Mouse (Mus musculus): ENCODE measurements at regions not wholly inside any gene's neighbourhood (a gene's known extent, or its start where the extent isn't known, plus 50 kb on each side); places are given as distances from the start of the nearest gene placed in this dataset.

DNA sequence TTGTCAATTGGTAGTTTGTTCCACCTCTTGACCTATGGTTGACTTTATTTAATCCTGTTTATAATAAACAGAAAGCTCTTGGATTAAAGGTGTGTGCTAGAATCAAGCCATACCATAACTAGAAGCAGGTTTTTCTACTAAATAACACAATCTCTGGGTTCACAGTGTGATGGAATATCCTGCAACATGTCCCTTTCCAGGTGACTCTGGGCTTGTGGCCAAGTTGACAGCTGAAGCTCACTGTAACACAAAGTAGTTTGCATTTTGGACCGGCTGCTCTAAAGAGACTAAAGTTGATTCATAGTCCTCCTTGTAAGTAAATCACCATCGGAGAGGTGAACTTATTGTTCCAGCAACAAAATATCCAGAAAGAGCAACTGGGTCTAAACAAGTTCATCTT is 149.3 kb upstream of the Kctd3 start:
- H3K27ac ChIP-seq (ENCODE audit: low read depth, low read length), result no peak overlapping the region
- no peaks in the 10 kb centered on the region for H3K4me1 ChIP-seq (replicated peaks; ENCODE audit: control insufficient read depth, insufficient read depth, low read length)
- no peaks in the 10 kb centered on the region for H3K27me3 ChIP-seq (replicated peaks; ENCODE audit: control insufficient read depth, insufficient read depth, low read length)
- H3K9me3 ChIP-seq (ENCODE audit: control insufficient read depth), result no peaks in the 10 kb centered on the region
- no peak overlapping the region for H3K4me2 ChIP-seq (replicated peaks; ENCODE audit: low read depth)
- H3K4me3 ChIP-seq (ENCODE audit: low read depth, low read length), result no peak overlapping the region
- H3K9ac ChIP-seq (ENCODE audit: low read depth, low read length), result no peak overlapping the region
- TF ChIP-seq CTCF (IDR thresholded peaks at IDR 0.05; ENCODE audit: low read depth), result no peak
- ATAC-seq, result no peak
- 62% methylated on average over 2 of the region's 2 CpGs for WGBS
- H3K36me3 ChIP-seq (ENCODE audit: control insufficient read depth, insufficient read depth), result no peaks in the 10 kb centered on the region

- Histone ChIP-seq H3K4me3 (ENCODE audit: low read depth, low read length) (no peak overlapping the region), H3K4me2 (replicated peaks; ENCODE audit: low read depth) (no peak overlapping the region), H3K27ac (ENCODE audit: low read depth, low read length) (no peak overlapping the region), H3K27me3 (replicated peaks; ENCODE audit: control insufficient read depth, insufficient read depth, low read length) (no peaks in the 10 kb centered on the region), H3K9me3 (ENCODE audit: control insufficient read depth) (no peaks in the 10 kb centered on the region), H3K9ac (ENCODE audit: low read depth, low read length) (no peak overlapping the region), H3K4me1 (replicated peaks; ENCODE audit: control insufficient read depth, insufficient read depth, low read length) (no peaks in the 10 kb centered on the region), H3K36me3 (ENCODE audit: control insufficient read depth, insufficient read depth) (no peaks in the 10 kb centered on the region)
- ATAC-seq, result no peak
- TF ChIP-seq CTCF (IDR thresholded peaks at IDR 0.05; ENCODE audit: low read depth), result no peak
- WGBS, result 88% methylated on average over 2 of the region's 2 CpGs
Observed at GRCm38 (mm10) chr1:189154376-189154775, 146.7 kb upstream of the Kctd3 start.

- Histone ChIP-seq H3K36me3 (ENCODE audit: control insufficient read depth, insufficient read depth) (no peaks in the 10 kb centered on the region), H3K27ac (ENCODE audit: low read depth, low read length) (no peak overlapping the region), H3K4me2 (replicated peaks; ENCODE audit: low read depth) (no peak overlapping the region), H3K9ac (ENCODE audit: low read depth, low read length) (no peak overlapping the region), H3K4me1 (replicated peaks; ENCODE audit: control insufficient read depth, insufficient read depth, low read length) (no peaks in the 10 kb centered on the region), H3K9me3 (ENCODE audit: control insufficient read depth) (no peaks in the 10 kb centered on the region), H3K4me3 (ENCODE audit: low read depth, low read length) (no peak overlapping the region), H3K27me3 (replicated peaks; ENCODE audit: control insufficient read depth, insufficient read depth, low read length) (no peaks in the 10 kb centered on the region)
- no peak for ATAC-seq
- WGBS, result 78% methylated on average over 10 of the region's 10 CpGs
- no peak for TF ChIP-seq CTCF (IDR thresholded peaks at IDR 0.05; ENCODE audit: low read depth)
Observed at GRCm38 (mm10) chr1:189153150-189153549, 145.5 kb upstream of the Kctd3 start.

- no peak overlapping the region for H3K27ac ChIP-seq (ENCODE audit: low read depth, low read length)
- TF ChIP-seq CTCF (IDR thresholded peaks at IDR 0.05; ENCODE audit: low read depth), result no peak
- H3K9ac ChIP-seq (ENCODE audit: low read depth, low read length), result no peak overlapping the region
- no peaks in the 10 kb centered on the region for H3K9me3 ChIP-seq (ENCODE audit: control insufficient read depth)
- 81% methylated on average over 9 of the region's 9 CpGs for WGBS
- H3K27me3 ChIP-seq (replicated peaks; ENCODE audit: control insufficient read depth, insufficient read depth, low read length), result no peaks in the 10 kb centered on the region
- H3K4me2 ChIP-seq (replicated peaks; ENCODE audit: low read depth), result no peak overlapping the region
- no peak overlapping the region for H3K4me3 ChIP-seq (ENCODE audit: low read depth, low read length)
- no peaks in the 10 kb centered on the region for H3K36me3 ChIP-seq (ENCODE audit: control insufficient read depth, insufficient read depth)
- no peaks in the 10 kb centered on the region for H3K4me1 ChIP-seq (replicated peaks; ENCODE audit: control insufficient read depth, insufficient read depth, low read length)
- ATAC-seq, result no peak
Observed at GRCm38 (mm10) chr1:189142982-189143451, 135.4 kb upstream of the Kctd3 start.

DNA sequence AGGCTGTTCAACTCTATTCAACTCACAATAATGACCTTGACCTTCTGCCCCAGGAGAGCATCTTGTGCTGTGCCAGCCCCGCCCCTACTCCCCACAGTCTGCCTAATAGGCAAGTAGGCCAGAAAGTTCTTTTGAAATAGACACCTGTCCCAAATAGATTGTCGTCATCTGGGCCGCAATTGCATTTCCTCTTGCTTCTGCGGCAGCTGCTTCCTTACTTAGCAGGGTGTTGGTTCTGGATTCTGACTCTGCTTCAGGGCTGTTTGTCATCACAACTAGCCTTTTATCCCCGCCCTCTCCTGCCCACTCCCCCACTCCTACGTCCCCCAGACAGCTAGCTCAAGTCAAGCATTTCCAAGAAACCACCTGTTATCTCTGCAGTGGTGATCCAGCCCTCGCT is 134.9 kb upstream of the Kctd3 start:
- Histone ChIP-seq H3K27me3 (replicated peaks; ENCODE audit: control insufficient read depth, insufficient read depth, low read length) (no peaks in the 10 kb centered on the region), H3K4me2 (replicated peaks; ENCODE audit: low read depth) (no peak overlapping the region), H3K9me3 (ENCODE audit: control insufficient read depth) (no peaks in the 10 kb centered on the region), H3K36me3 (ENCODE audit: control insufficient read depth, insufficient read depth) (no peaks in the 10 kb centered on the region), H3K4me3 (ENCODE audit: low read depth, low read length) (no peak overlapping the region), H3K27ac (ENCODE audit: low read depth, low read length) (no peak overlapping the region), H3K4me1 (replicated peaks; ENCODE audit: control insufficient read depth, insufficient read depth, low read length) (no peaks in the 10 kb centered on the region), H3K9ac (ENCODE audit: low read depth, low read length) (no peak overlapping the region)
- 71% methylated on average over 7 of the region's 7 CpGs for WGBS
- no peak for ATAC-seq
- TF ChIP-seq CTCF (IDR thresholded peaks at IDR 0.05; ENCODE audit: low read depth), result no peak

DNA sequence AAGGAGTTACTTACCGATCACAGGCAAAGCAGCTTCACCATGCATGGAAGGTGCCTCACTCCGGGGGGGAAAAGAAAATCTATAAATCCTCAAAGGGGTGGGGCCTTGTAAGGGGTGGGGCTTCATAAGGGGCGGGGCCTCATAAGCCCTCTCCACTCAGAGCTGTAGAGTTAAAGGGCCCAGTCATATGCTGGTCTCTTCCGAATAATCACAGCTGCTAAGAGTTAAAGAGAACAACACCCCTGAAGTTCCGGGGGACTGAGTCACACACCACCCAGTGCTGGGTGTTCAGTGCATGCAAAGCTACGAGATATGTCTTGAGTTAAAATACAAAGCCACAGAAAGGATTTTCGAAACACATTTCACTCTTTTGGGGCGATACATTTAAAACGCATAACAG is 134.1 kb upstream of the Kctd3 start:
- no peak for ATAC-seq

More for the DNA sequence above, 134.1 kb upstream of the Kctd3 start:
- Histone ChIP-seq H3K4me3 (ENCODE audit: low read depth, low read length) (no peak overlapping the region), H3K4me1 (replicated peaks; ENCODE audit: control insufficient read depth, insufficient read depth, low read length) (no peaks in the 10 kb centered on the region), H3K9me3 (ENCODE audit: control insufficient read depth) (no peaks in the 10 kb centered on the region), H3K36me3 (ENCODE audit: control insufficient read depth, insufficient read depth) (no peaks in the 10 kb centered on the region), H3K27ac (ENCODE audit: low read depth, low read length) (no peak overlapping the region), H3K9ac (ENCODE audit: low read depth, low read length) (no peak overlapping the region), H3K4me2 (replicated peaks; ENCODE audit: low read depth) (no peak overlapping the region), H3K27me3 (replicated peaks; ENCODE audit: control insufficient read depth, insufficient read depth, low read length) (no peaks in the 10 kb centered on the region)
- no peak for TF ChIP-seq CTCF (IDR thresholded peaks at IDR 0.05; ENCODE audit: low read depth)
- WGBS, result 93% methylated on average over 9 of the region's 9 CpGs
